Mouse (Mus musculus) erythroblast, embryonic 14.5 days (primary cell): ENCODE data around the gene Dnaja4.

ENCODE experiments used
- GATA1 ChIP-seq: IDR thresholded peaks from 2 replicates; pipeline ENCODE4 v1.6.1; 2012; ENCODE audit warnings: low read length, inconsistent platforms, mixed read lengths
- TAL1 ChIP-seq: IDR thresholded peaks from 3 replicates; pipeline ENCODE4 v1.6.1; 2012; ENCODE audit warnings: low read length, inconsistent platforms, mixed read lengths

GRCm38 (mm10) chr9:54649360-54649759 is 49.3 kb upstream of the Dnaja4 start:
- TF ChIP-seq TAL1 (no peak), GATA1 (no peak)
